Mouse (Mus musculus): ENCODE measurements at regions not wholly inside any gene's neighbourhood (a gene's known extent, or its start where the extent isn't known, plus 50 kb on each side); places are given as distances from the start of the nearest gene placed in this dataset.

- 80% methylated on average over 2 of the region's 2 CpGs for WGBS
- no peak for ATAC-seq (ENCODE audit: low read depth)
- no peak overlapping the region for H3K4me3 ChIP-seq (ENCODE audit: low read depth, low read length)
- H3K9me3 ChIP-seq (ENCODE audit: control insufficient read depth, low read length), result no peaks in the 10 kb centered on the region
- H3K9ac ChIP-seq (replicated peaks; ENCODE audit: low read depth, low read length), result no peak overlapping the region
- no peak overlapping the region for H3K27ac ChIP-seq (ENCODE audit: low read depth, low read length)
- no peak overlapping the region for H3K4me2 ChIP-seq (ENCODE audit: low read depth, low read length)
- no peaks in the 10 kb centered on the region for H3K36me3 ChIP-seq (ENCODE audit: control insufficient read depth, insufficient read depth, low read length)
- H3K27me3 ChIP-seq (ENCODE audit: control insufficient read depth, insufficient read depth, low read length), result no peaks in the 10 kb centered on the region
- no peaks in the 10 kb centered on the region for H3K4me1 ChIP-seq (ENCODE audit: control insufficient read depth, insufficient read depth, low read length)
Observed at GRCm38 (mm10) chr6:73401059-73401458, 68.4 kb downstream of the 4931417E11Rik start.

GRCm38 (mm10) chr6:73389301-73389700 lies 80.2 kb downstream of the 4931417E11Rik start:
- no peak for ATAC-seq (ENCODE audit: low read depth)
- no peaks in the 10 kb centered on the region for H3K4me1 ChIP-seq (ENCODE audit: control insufficient read depth, insufficient read depth, low read length)
- H3K4me3 ChIP-seq (ENCODE audit: low read depth, low read length), result no peak overlapping the region
- 72% methylated on average over 6 of the region's 6 CpGs for whole genome bisulfite sequencing
- no peak overlapping the region for H3K27ac ChIP-seq (ENCODE audit: low read depth, low read length)
- no peak overlapping the region for H3K4me2 ChIP-seq (ENCODE audit: low read depth, low read length)
- no peak overlapping the region for H3K9ac ChIP-seq (replicated peaks; ENCODE audit: low read depth, low read length)
- H3K9me3 ChIP-seq (ENCODE audit: control insufficient read depth, low read length), result no peaks in the 10 kb centered on the region
- H3K27me3 ChIP-seq (ENCODE audit: control insufficient read depth, insufficient read depth, low read length), result no peaks in the 10 kb centered on the region
- no peaks in the 10 kb centered on the region for H3K36me3 ChIP-seq (ENCODE audit: control insufficient read depth, insufficient read depth, low read length)

GRCm38 (mm10) chr6:73386261-73386660 lies 83.2 kb downstream of the 4931417E11Rik start:
- Histone ChIP-seq H3K4me2 (ENCODE audit: low read depth, low read length) (no peak overlapping the region), H3K27ac (ENCODE audit: low read depth, low read length) (no peak overlapping the region), H3K9ac (replicated peaks; ENCODE audit: low read depth, low read length) (no peak overlapping the region), H3K36me3 (ENCODE audit: control insufficient read depth, insufficient read depth, low read length) (no peaks in the 10 kb centered on the region), H3K4me3 (ENCODE audit: low read depth, low read length) (no peak overlapping the region), H3K9me3 (ENCODE audit: control insufficient read depth, low read length) (no peaks in the 10 kb centered on the region), H3K4me1 (ENCODE audit: control insufficient read depth, insufficient read depth, low read length) (no peaks in the 10 kb centered on the region), H3K27me3 (ENCODE audit: control insufficient read depth, insufficient read depth, low read length) (no peaks in the 10 kb centered on the region)
- ATAC-seq (ENCODE audit: low read depth), result no peak
- WGBS, result 94% methylated on average over 3 of the region's 3 CpGs

GRCm38 (mm10) chr6:73379825-73380224 lies 89.6 kb downstream of the 4931417E11Rik start:
- Histone ChIP-seq H3K4me2 (ENCODE audit: low read depth, low read length) (no peak overlapping the region), H3K4me1 (ENCODE audit: control insufficient read depth, insufficient read depth, low read length) (no peaks in the 10 kb centered on the region), H3K4me3 (ENCODE audit: low read depth, low read length) (no peak overlapping the region), H3K27ac (ENCODE audit: low read depth, low read length) (no peak overlapping the region), H3K9me3 (ENCODE audit: control insufficient read depth, low read length) (no peaks in the 10 kb centered on the region), H3K36me3 (ENCODE audit: control insufficient read depth, insufficient read depth, low read length) (no peaks in the 10 kb centered on the region), H3K9ac (replicated peaks; ENCODE audit: low read depth, low read length) (no peak overlapping the region), H3K27me3 (ENCODE audit: control insufficient read depth, insufficient read depth, low read length) (no peaks in the 10 kb centered on the region)
- ATAC-seq (ENCODE audit: low read depth), result no peak
- 94% methylated on average over 5 of the region's 5 CpGs for WGBS

GRCm38 (mm10) chr6:73377884-73378283 lies 91.6 kb downstream of the 4931417E11Rik start:
- Histone ChIP-seq H3K4me1 (ENCODE audit: control insufficient read depth, insufficient read depth, low read length) (no peaks in the 10 kb centered on the region), H3K9ac (replicated peaks; ENCODE audit: low read depth, low read length) (no peak overlapping the region), H3K9me3 (ENCODE audit: control insufficient read depth, low read length) (no peaks in the 10 kb centered on the region), H3K27me3 (ENCODE audit: control insufficient read depth, insufficient read depth, low read length) (no peaks in the 10 kb centered on the region), H3K36me3 (ENCODE audit: control insufficient read depth, insufficient read depth, low read length) (no peaks in the 10 kb centered on the region), H3K27ac (ENCODE audit: low read depth, low read length) (no peak overlapping the region), H3K4me3 (ENCODE audit: low read depth, low read length) (no peak overlapping the region), H3K4me2 (ENCODE audit: low read depth, low read length) (no peak overlapping the region)
- no peak for ATAC-seq (ENCODE audit: low read depth)
- 93% methylated on average over 8 of the region's 8 CpGs for whole genome bisulfite sequencing

- no peaks in the 10 kb centered on the region for H3K36me3 ChIP-seq (ENCODE audit: control insufficient read depth, insufficient read depth, low read length)
- no peaks in the 10 kb centered on the region for H3K9me3 ChIP-seq (ENCODE audit: control insufficient read depth, low read length)
- no peak overlapping the region for H3K4me2 ChIP-seq (ENCODE audit: low read depth, low read length)
- H3K9ac ChIP-seq (replicated peaks; ENCODE audit: low read depth, low read length), result no peak overlapping the region
- WGBS, result 97% methylated on average over 11 of the region's 11 CpGs
- no peaks in the 10 kb centered on the region for H3K4me1 ChIP-seq (ENCODE audit: control insufficient read depth, insufficient read depth, low read length)
- H3K27me3 ChIP-seq (ENCODE audit: control insufficient read depth, insufficient read depth, low read length), result no peaks in the 10 kb centered on the region
- H3K27ac ChIP-seq (ENCODE audit: low read depth, low read length), result no peak overlapping the region
- ATAC-seq (ENCODE audit: low read depth), result no peak
- no peak overlapping the region for H3K4me3 ChIP-seq (ENCODE audit: low read depth, low read length)
Observed at GRCm38 (mm10) chr6:73376291-73376690, 93.2 kb downstream of the 4931417E11Rik start.

- Histone ChIP-seq H3K4me1 (ENCODE audit: control insufficient read depth, insufficient read depth, low read length) (no peaks in the 10 kb centered on the region), H3K9me3 (ENCODE audit: control insufficient read depth, low read length) (no peaks in the 10 kb centered on the region), H3K9ac (replicated peaks; ENCODE audit: low read depth, low read length) (no peak overlapping the region), H3K4me2 (ENCODE audit: low read depth, low read length) (no peak overlapping the region), H3K27me3 (ENCODE audit: control insufficient read depth, insufficient read depth, low read length) (no peaks in the 10 kb centered on the region), H3K27ac (ENCODE audit: low read depth, low read length) (no peak overlapping the region), H3K36me3 (ENCODE audit: control insufficient read depth, insufficient read depth, low read length) (no peaks in the 10 kb centered on the region), H3K4me3 (ENCODE audit: low read depth, low read length) (no peak overlapping the region)
- ATAC-seq (ENCODE audit: low read depth), result no peak
- 81% methylated on average over 5 of the region's 5 CpGs for WGBS
Observed at GRCm38 (mm10) chr6:73372901-73373300, 96.6 kb downstream of the 4931417E11Rik start.

GRCm38 (mm10) chr6:73371866-73372265 lies 97.6 kb downstream of the 4931417E11Rik start:
- no peaks in the 10 kb centered on the region for H3K36me3 ChIP-seq (ENCODE audit: control insufficient read depth, insufficient read depth, low read length)
- no peak overlapping the region for H3K9ac ChIP-seq (replicated peaks; ENCODE audit: low read depth, low read length)
- H3K9me3 ChIP-seq (ENCODE audit: control insufficient read depth, low read length), result no peaks in the 10 kb centered on the region
- no peak overlapping the region for H3K4me2 ChIP-seq (ENCODE audit: low read depth, low read length)
- no peak overlapping the region for H3K4me3 ChIP-seq (ENCODE audit: low read depth, low read length)
- H3K4me1 ChIP-seq (ENCODE audit: control insufficient read depth, insufficient read depth, low read length), result no peaks in the 10 kb centered on the region
- WGBS, result 97% methylated on average over 5 of the region's 5 CpGs
- no peak overlapping the region for H3K27ac ChIP-seq (ENCODE audit: low read depth, low read length)
- no peaks in the 10 kb centered on the region for H3K27me3 ChIP-seq (ENCODE audit: control insufficient read depth, insufficient read depth, low read length)
- ATAC-seq (ENCODE audit: low read depth), result no peak

- Histone ChIP-seq H3K4me3 (ENCODE audit: low read depth, low read length) (no peak overlapping the region), H3K9me3 (ENCODE audit: control insufficient read depth, low read length) (no peaks in the 10 kb centered on the region), H3K4me2 (ENCODE audit: low read depth, low read length) (no peak overlapping the region), H3K27ac (ENCODE audit: low read depth, low read length) (no peak overlapping the region), H3K27me3 (ENCODE audit: control insufficient read depth, insufficient read depth, low read length) (no peaks in the 10 kb centered on the region), H3K4me1 (ENCODE audit: control insufficient read depth, insufficient read depth, low read length) (no peaks in the 10 kb centered on the region), H3K36me3 (ENCODE audit: control insufficient read depth, insufficient read depth, low read length) (no peaks in the 10 kb centered on the region), H3K9ac (replicated peaks; ENCODE audit: low read depth, low read length) (no peak overlapping the region)
- 89% methylated on average over 4 of the region's 4 CpGs for WGBS
- ATAC-seq (ENCODE audit: low read depth), result no peak
Observed at GRCm38 (mm10) chr6:73370901-73371300, 98.6 kb downstream of the 4931417E11Rik start.

GRCm38 (mm10) chr6:73368836-73369141 lies 100.7 kb downstream of the 4931417E11Rik start:
- Histone ChIP-seq H3K27ac (ENCODE audit: low read depth, low read length) (no peak overlapping the region), H3K9ac (replicated peaks; ENCODE audit: low read depth, low read length) (no peak overlapping the region), H3K9me3 (ENCODE audit: control insufficient read depth, low read length) (no peaks in the 10 kb centered on the region), H3K36me3 (ENCODE audit: control insufficient read depth, insufficient read depth, low read length) (no peaks in the 10 kb centered on the region), H3K4me3 (ENCODE audit: low read depth, low read length) (no peak overlapping the region), H3K4me1 (ENCODE audit: control insufficient read depth, insufficient read depth, low read length) (no peaks in the 10 kb centered on the region), H3K4me2 (ENCODE audit: low read depth, low read length) (peak overlapping the region; percentile 27), H3K27me3 (ENCODE audit: control insufficient read depth, insufficient read depth, low read length) (no peaks in the 10 kb centered on the region)
- no peak for ATAC-seq (ENCODE audit: low read depth)
- 17% methylated on average over 6 of the region's 6 CpGs for WGBS
